Mouse (Mus musculus) frontal cortex, postnatal 25 days (tissue): ENCODE measurements around the gene Tcf20.
A peak's percentile ranks its signal among the peaks of the same experiment; 100 is the strongest.

ENCODE experiments used
- DNase-seq, 2 experiments: peaks; one replicate each; pipeline ENCODE4 v3.0.0; 2022; ENCODE audit warnings: low spot score in 2 of 2

Gene Tcf20

GRCm38 (mm10) chr15:82923531-82923930 lies 64.1 kb downstream of the Tcf20 start:
- DNase-seq: no peak

GRCm38 (mm10) chr15:82922755-82923154 lies 64.9 kb downstream of the Tcf20 start:
- no peak for DNase-seq

- peak; percentile 69 to 84 for DNase-seq
These were observed 65.6 kb downstream of the Tcf20 start for GRCm38 (mm10) chr15:82922052-82922451.

GRCm38 (mm10) chr15:82921559-82921958 lies 66.1 kb downstream of the Tcf20 start:
- DNase-seq: no peak

GRCm38 (mm10) chr15:82920895-82921515 lies 66.7 kb downstream of the Tcf20 start:
- no peak for DNase-seq

GRCm38 (mm10) chr15:82917965-82918364 lies 69.7 kb downstream of the Tcf20 start:
- no peak for DNase-seq

- DNase-seq: peak in 1 of 2 experiments; percentile 48
These were observed 70.3 kb downstream of the Tcf20 start for GRCm38 (mm10) chr15:82917207-82917844.

- DNase-seq: no peak
These were observed 73.2 kb downstream of the Tcf20 start for GRCm38 (mm10) chr15:82914455-82914854.

- DNase-seq: no peak
These were observed 75.7 kb downstream of the Tcf20 start for GRCm38 (mm10) chr15:82911965-82912337.

GRCm38 (mm10) chr15:82911001-82911964 lies 76.4 kb downstream of the Tcf20 start:
- DNase-seq: no peak

GRCm38 (mm10) chr15:82910596-82910995 lies 77.1 kb downstream of the Tcf20 start:
- DNase-seq: no peak

- DNase-seq: no peak
These were observed 77.9 kb downstream of the Tcf20 start for GRCm38 (mm10) chr15:82909791-82910190.

- DNase-seq: no peak
These were observed 79.2 kb downstream of the Tcf20 start for GRCm38 (mm10) chr15:82908521-82908920.

- DNase-seq: no peak
These were observed 80.4 kb downstream of the Tcf20 start for GRCm38 (mm10) chr15:82907306-82907705.

GRCm38 (mm10) chr15:82906574-82907061 lies 81.1 kb downstream of the Tcf20 start:
- no peak for DNase-seq

- DNase-seq: no peak
These were observed 82.0 kb downstream of the Tcf20 start for GRCm38 (mm10) chr15:82905431-82906395.

GRCm38 (mm10) chr15:82904526-82904925 lies 83.1 kb downstream of the Tcf20 start:
- DNase-seq: no peak

- no peak for DNase-seq
These were observed 85.2 kb downstream of the Tcf20 start for GRCm38 (mm10) chr15:82902521-82902920.

GRCm38 (mm10) chr15:82901306-82901705 lies 86.4 kb downstream of the Tcf20 start:
- no peak for DNase-seq

GRCm38 (mm10) chr15:82900331-82900730 lies 87.3 kb downstream of the Tcf20 start:
- DNase-seq: no peak

GRCm38 (mm10) chr15:82899676-82900301 lies 87.9 kb downstream of the Tcf20 start:
- peak; percentile 59 for DNase-seq
